Mouse (Mus musculus) cerebellum, postnatal 4 days (tissue): ENCODE measurements at regions not wholly inside any gene's neighbourhood (a gene's known extent, or its start where the extent isn't known, plus 50 kb on each side); places are given as distances from the start of the nearest gene placed in this dataset.

Experiments
- DNase-seq, 2 experiments: peaks; one replicate each; pipeline ENCODE4 v3.0.0; 2022; ENCODE audit warnings: low spot score in 2 of 2, mixed read lengths in 1 of 2

GRCm38 (mm10) chr3:118248768-118249167 is 313.2 kb upstream of the Dpyd start:
- DNase-seq = no peak

DNA sequence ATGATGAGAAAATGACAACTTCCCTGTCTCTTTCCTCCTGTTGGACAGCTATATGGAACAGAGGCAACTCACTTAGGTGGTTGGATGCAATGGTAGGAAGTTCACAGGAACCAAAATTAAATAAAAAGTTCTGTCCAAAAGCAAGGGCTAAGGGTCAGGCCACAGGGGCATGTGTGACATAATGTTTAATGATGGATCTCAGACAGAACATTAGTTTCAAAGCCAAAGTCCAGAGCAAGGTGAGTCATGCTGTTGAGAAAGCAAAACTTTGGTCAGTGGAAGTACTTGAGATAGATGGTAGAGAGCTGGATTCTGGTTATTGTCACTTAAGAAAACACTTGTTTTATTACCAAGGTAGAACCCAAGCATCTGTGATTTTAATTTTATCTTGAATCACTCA is 286.0 kb upstream of the Dpyd start:
- DNase-seq = no peak

DNA sequence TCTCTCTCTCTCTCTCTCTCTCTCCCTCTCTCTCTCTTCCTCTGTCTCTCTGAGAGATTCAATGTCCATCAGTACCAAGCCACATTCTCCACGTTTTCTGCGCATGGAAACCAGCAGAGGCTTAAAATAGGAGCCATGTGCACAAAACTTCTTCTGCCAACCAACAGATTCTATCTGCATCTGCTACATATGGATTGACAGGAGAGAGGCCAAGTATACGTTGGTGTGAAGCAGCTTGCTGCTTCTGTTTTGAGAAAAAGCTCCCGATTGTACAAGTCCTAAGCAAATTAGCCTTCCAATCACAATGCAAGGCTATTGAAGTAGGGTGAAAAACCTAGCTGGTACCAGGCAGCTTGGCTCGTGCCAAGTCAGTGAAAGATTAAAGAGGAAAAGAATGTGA is 283.7 kb upstream of the Dpyd start:
- DNase-seq = no peak

DNA sequence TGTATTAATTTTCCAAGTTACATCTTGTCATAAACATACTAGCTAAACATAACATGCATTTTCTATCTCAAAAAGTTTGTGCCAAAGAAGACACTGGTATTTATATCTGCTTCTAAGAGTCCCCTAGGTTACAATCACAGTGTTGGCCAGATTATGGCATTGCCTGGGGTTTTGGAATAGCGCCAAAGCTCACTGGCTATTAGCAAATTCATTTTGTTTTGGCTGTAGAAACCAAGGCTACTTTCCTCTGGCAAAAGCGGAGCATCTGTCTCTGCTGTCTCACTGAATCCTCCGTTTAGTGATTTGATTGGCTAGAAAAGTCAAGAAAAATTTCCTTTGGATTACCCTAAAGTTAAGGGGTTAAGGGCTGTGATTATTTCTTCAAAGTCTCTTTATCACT is 275.0 kb upstream of the Dpyd start:
- DNase-seq = peak in 1 of 2 experiments; percentile 63

DNA sequence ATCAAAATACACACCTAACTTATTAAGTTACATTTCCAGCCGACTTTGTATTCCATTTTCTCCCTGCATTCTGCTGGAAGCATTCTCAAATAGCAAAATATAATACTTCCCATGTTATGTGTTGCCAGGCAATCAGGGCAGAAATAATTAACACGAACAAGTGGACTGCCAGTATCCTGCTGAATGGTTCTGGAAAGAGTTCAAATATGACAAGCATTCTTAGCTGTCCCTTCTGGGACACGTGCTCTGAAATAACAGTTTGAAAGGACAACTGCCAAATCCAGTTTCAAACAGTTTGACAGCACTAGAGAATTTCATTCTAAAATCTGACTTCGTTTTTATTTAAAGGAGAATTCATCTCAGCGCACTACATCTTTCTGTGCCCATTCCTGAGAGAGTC is 236.8 kb upstream of the Dpyd start:
- no peak for DNase-seq

GRCm38 (mm10) chr3:118328237-118328636 is 233.7 kb upstream of the Dpyd start:
- no peak for DNase-seq

DNA sequence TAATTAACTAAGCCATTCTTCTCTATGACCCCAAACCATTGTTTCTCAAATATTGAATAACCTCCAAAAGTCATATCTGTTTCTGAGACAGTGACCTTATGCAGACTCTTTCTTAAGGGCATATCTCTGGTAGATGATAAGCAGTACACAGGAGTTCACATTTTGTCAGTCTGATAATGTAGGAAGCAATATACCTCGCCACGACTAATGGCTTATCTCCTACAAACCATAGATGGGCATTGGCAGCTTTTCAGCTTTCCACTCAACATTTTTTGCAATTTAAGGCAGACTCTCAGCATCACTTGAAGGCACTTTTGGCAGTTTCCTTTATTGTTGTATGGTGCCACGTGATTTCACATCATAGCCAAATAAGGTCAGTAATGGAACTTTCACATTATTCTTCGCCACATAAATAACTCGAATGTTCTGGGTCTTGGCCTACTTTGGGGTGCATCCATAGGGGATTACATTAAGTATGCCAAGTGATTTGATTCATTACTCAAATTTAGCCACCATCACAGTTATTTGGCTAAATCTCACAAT is 232.7 kb upstream of the Dpyd start:
- no peak for DNase-seq

DNA sequence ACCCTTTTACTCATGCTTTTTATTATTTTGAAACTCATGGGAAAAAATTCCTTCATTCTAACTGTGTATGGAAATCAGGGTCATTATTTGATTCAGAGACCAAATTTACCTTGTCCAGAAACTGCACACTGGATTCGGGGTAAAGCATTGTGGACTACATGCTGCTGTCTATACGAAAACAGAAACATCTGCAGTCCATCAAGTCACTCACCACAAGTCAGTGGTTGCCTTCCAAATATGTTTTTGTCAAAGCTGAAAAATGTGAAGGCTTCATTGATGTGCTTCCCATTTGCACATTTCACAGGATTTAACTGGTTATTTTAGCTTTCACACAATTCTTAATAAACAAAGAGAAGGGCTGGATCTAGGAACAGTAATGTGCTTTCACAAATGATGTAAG is 230.4 kb upstream of the Dpyd start:
- no peak for DNase-seq

GRCm38 (mm10) chr3:118338716-118339115 is 223.2 kb upstream of the Dpyd start:
- DNase-seq = no peak

DNA sequence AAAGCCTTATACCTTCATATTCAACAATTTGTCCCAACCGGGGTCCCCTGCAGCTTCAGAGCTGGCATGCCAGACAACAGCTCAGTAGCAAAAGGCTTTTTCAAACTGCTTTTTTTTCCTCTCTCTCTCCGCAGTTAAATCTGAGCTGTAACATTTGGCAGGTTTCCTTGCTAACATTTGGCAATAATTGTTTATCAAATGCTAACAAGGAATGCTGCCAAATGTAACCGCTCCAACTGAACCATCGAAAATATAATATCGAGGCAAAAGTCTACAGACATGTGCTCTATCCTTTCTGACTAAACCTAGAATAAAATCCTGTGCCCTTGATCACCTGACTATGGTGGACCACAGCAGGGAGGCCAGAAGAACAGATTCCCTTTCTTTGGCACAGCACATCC is 200.2 kb upstream of the Dpyd start:
- peak in 1 of 2 experiments; percentile 1 for DNase-seq
